Comparison of ENCODE assay signal across 9 mouse cellular contexts in genomic region chr3:88623346-88624135, GRCm38 (mm10). TPM values are rescaled to one million over a fixed set of nuclear protein-coding genes. Genes with fewer than 3 reads are reported as not detected.
DNase-seq lines count a peak whose midpoint lies in the region; ATAC-seq and TF ChIP-seq lines count a peak whose summit lies in the region.
"Had no signal": no experiment of that assay in that cellular context is flagged by ENCODE, and none has a peak within 500 bp of the region (broad histone marks: within the 10 kb centered on the region; RNA-seq: fewer than 3 reads in every experiment).

No protein-coding gene starts in this region.

- peaks cover 29% of the 10 kb centered on the region; the same call in 1 of the 2 replicates for H3K4me1 ChIP-seq in spleen, adult 2 months (ENCODE audit: control insufficient read depth, insufficient read depth, insufficient read length)
- peaks cover 100% of the 10 kb centered on the region for H3K4me1 ChIP-seq in liver, embryonic 13.5 days (replicated peaks)
- H3K4me1 ChIP-seq in neural tube, embryonic 13.5 days (replicated peaks) = peaks cover 63% of the 10 kb centered on the region

- H3K27me3 ChIP-seq in spleen, adult 2 months (ENCODE audit: control insufficient read depth, insufficient read depth, low read length) = no peaks in the 10 kb centered on the region
- 0 out of 2 replicates have a peak, but pooled peaks cover 5% of the 10 kb centered on the region for H3K27me3 ChIP-seq in liver, embryonic 13.5 days
- H3K27me3 ChIP-seq in neural tube, embryonic 13.5 days = no peaks in the 10 kb centered on the region

- H3K4me3 ChIP-seq in spleen, adult 2 months (ENCODE audit: extremely low read depth, insufficient read depth, insufficient read length) = peak overlapping the region; percentile 88
- peak overlapping the region; percentile 78 for H3K4me3 ChIP-seq in liver, embryonic 13.5 days (replicated peaks)
- peak overlapping the region; percentile 89 for H3K4me3 ChIP-seq in neural tube, embryonic 13.5 days

- H3K9me3 ChIP-seq in liver, embryonic 13.5 days (replicated peaks) = no peaks in the 10 kb centered on the region
- H3K9me3 ChIP-seq in neural tube, embryonic 13.5 days = no peaks in the 10 kb centered on the region

- H3K36me3 ChIP-seq in spleen, adult 2 months (ENCODE audit: control insufficient read depth, insufficient read depth, low read length) = peaks cover 7% of the 10 kb centered on the region; the same call in 1 of the 2 replicates
- no peaks in the 10 kb centered on the region for H3K36me3 ChIP-seq in liver, embryonic 13.5 days
- peaks cover 17% of the 10 kb centered on the region for H3K36me3 ChIP-seq in neural tube, embryonic 13.5 days

- ATAC-seq in hematopoietic stem cell, adult 5-6 weeks (replicated peaks in 1 of 2; ENCODE audit: insufficient read depth in 1 of 2, low FRiP score in 2 of 2, low TSS enrichment in 1 of 2, low read depth in 1 of 2, poor library complexity in 2 of 2, severe bottlenecking in 2 of 2) = peak; percentile 15 to 34; a peak in 3 of 4 replicates
- ATAC-seq in liver, embryonic 13.5 days (ENCODE audit: low read depth) = no peak
- 0 out of 2 replicates have a peak, but pooled peaks have one; percentile 1 for ATAC-seq in neural tube, embryonic 13.5 days (ENCODE audit: low read depth)

- peak overlapping the region; percentile 62 for H3K27ac ChIP-seq in spleen, adult 2 months (ENCODE audit: insufficient read depth, low read length)
- peak overlapping the region; percentile 86 for H3K27ac ChIP-seq in liver, embryonic 13.5 days
- peak overlapping the region; percentile 97 for H3K27ac ChIP-seq in neural tube, embryonic 13.5 days (replicated peaks)

- no peak for TF ChIP-seq CTCF in spleen, adult 2 months (IDR thresholded peaks at IDR 0.05; ENCODE audit: extremely low read depth, insufficient read depth, insufficient read length, insufficient replicate concordance)

- TF ChIP-seq POLR2A in spleen, adult 2 months (IDR thresholded peaks at IDR 0.05; ENCODE audit: low read depth, low read length) = no peak

- no peak for DNase-seq in spleen, adult 2 months (ENCODE audit: low read depth in 1 of 2, low spot score in 2 of 2)
- no peak for DNase-seq in spleen, postnatal 14 days (ENCODE audit: low spot score in 2 of 2)
- peak; percentile 47 for DNase-seq in embryo, embryonic 11 days
- DNase-seq in liver, embryonic 13.5 days = no peak
- DNase-seq in adrenal gland, adult 2 months = no peak
- no peak for DNase-seq in spleen, adult 12 weeks (ENCODE audit: low spot score)

- H3K4me2 ChIP-seq in liver, embryonic 13.5 days = peak overlapping the region; percentile 99
- peak overlapping the region; percentile 90 for H3K4me2 ChIP-seq in neural tube, embryonic 13.5 days

- H3K9ac ChIP-seq in liver, embryonic 13.5 days = peak overlapping the region; percentile 85
- H3K9ac ChIP-seq in neural tube, embryonic 13.5 days = peak overlapping the region; percentile 98

- WGBS in spleen, adult 2 months = 9% methylated on average over 15 of the region's 15 CpGs
- WGBS in liver, embryonic 13.5 days (ENCODE audit: insufficient replicate concordance) = 4% methylated on average over 14 of the region's 15 CpGs
- WGBS in neural tube, embryonic 13.5 days = 1% methylated on average over 15 of the region's 15 CpGs

RNA-seq across cellular contexts. Expression of gene Arhgef2, which starts 17.8 kb away (rescaled TPM):
- polyA plus RNA-seq in spleen, adult 2 months (2012; rRNA removed) = 120 and 146 TPM in 2 replicates
- 118 and 149 TPM in 2 replicates for total RNA-seq in hematopoietic stem cell, adult 5-6 weeks (2017)
- polyA plus RNA-seq in liver, embryonic 13.5 days (2015; fragmentation: Nextera tagmentation; extraction: Ambion mirVana) = 16.4 and 17.9 TPM in 2 replicates
- 146 and 157 TPM in 2 replicates for polyA plus RNA-seq in neural tube, embryonic 13.5 days (2015; fragmentation: Nextera tagmentation; extraction: Ambion mirVana)
- total RNA-seq in adrenal gland, adult 2 months (2021) = 10 to 100 TPM; 26.3 to 33.3 TPM
- 35.9 and 37.5 TPM in 2 replicates for polyA plus RNA-seq in adrenal gland, adult 2 months (2012; rRNA removed)

RNA-seq across cellular contexts. Expression of gene Rxfp4, which starts 29.4 kb away (rescaled TPM):
- not detected in 2 replicates for polyA plus RNA-seq in spleen, adult 2 months (2012; rRNA removed)
- not detected in 2 replicates for total RNA-seq in hematopoietic stem cell, adult 5-6 weeks (2017)
- not detected in 2 replicates for polyA plus RNA-seq in liver, embryonic 13.5 days (2015; fragmentation: Nextera tagmentation; extraction: Ambion mirVana)
- polyA plus RNA-seq in neural tube, embryonic 13.5 days (2015; fragmentation: Nextera tagmentation; extraction: Ambion mirVana) = not detected in 2 replicates
- not detected for total RNA-seq in adrenal gland, adult 2 months (2021)
- polyA plus RNA-seq in adrenal gland, adult 2 months (2012; rRNA removed) = not detected in 2 replicates
- total RNA-seq: heart, postnatal 14 days had no signal

RNA-seq across cellular contexts. Expression of gene Ssr2, which starts 47.9 kb away (rescaled TPM):
- polyA plus RNA-seq in spleen, adult 2 months (2012; rRNA removed) = 77.2 and 88.7 TPM in 2 replicates
- total RNA-seq in hematopoietic stem cell, adult 5-6 weeks (2017) = 106 and 110 TPM in 2 replicates
- 187 and 206 TPM in 2 replicates for polyA plus RNA-seq in liver, embryonic 13.5 days (2015; fragmentation: Nextera tagmentation; extraction: Ambion mirVana)
- polyA plus RNA-seq in neural tube, embryonic 13.5 days (2015; fragmentation: Nextera tagmentation; extraction: Ambion mirVana) = 157 and 164 TPM in 2 replicates
- 100 to 1,000 TPM; 178 to 218 TPM for total RNA-seq in adrenal gland, adult 2 months (2021)
- 110 and 151 TPM in 2 replicates for polyA plus RNA-seq in adrenal gland, adult 2 months (2012; rRNA removed)
